Mouse (Mus musculus): ENCODE measurements at regions not wholly inside any gene's neighbourhood (a gene's known extent, or its start where the extent isn't known, plus 50 kb on each side); places are given as distances from the start of the nearest gene placed in this dataset.

DNA sequence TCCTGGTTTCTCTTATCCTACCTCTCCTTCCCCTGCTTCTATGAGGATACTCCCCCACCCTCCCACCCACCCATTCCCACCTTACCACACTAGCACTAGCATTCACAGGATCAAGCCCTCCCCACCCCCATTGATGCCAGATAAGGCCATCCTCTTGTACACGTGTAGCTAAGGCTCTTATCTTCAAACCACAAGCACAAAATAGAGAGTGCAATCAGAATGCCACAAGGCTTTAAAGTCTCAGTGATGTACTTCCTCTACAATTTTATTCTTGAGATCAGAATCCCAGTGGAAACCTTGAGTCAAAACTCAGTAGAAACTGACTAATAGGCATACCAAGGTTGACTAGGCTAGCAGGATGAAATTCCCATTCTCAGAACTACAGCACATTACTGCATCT, 348.4 kb downstream of the Speer2 start:
- Histone ChIP-seq H3K9ac (no peak overlapping the region), H3K4me1 (no peaks in the 10 kb centered on the region), H3K27ac (no peak overlapping the region), H3K36me3 (no peaks in the 10 kb centered on the region), H3K9me3 (replicated peaks) (no peaks in the 10 kb centered on the region), H3K4me2 (replicated peaks) (no peak overlapping the region), H3K4me3 (no peak overlapping the region), H3K27me3 (no peaks in the 10 kb centered on the region)
- 50% methylated on average over 1 of the region's 1 CpGs for WGBS
- ATAC-seq (ENCODE audit: low FRiP score), result no peak

- H3K4me3 ChIP-seq, result no peak overlapping the region
- H3K4me2 ChIP-seq (replicated peaks), result no peak overlapping the region
- H3K27ac ChIP-seq, result no peak overlapping the region
- WGBS, result 59% methylated on average over 4 of the region's 4 CpGs
- no peaks in the 10 kb centered on the region for H3K9me3 ChIP-seq (replicated peaks)
- H3K4me1 ChIP-seq, result no peaks in the 10 kb centered on the region
- H3K9ac ChIP-seq, result no peak overlapping the region
- no peaks in the 10 kb centered on the region for H3K36me3 ChIP-seq
- no peaks in the 10 kb centered on the region for H3K27me3 ChIP-seq
- ATAC-seq (ENCODE audit: low FRiP score), result no peak
These were observed 386.2 kb downstream of the Speer2 start for GRCm38 (mm10) chr16:69477317-69477716.

DNA sequence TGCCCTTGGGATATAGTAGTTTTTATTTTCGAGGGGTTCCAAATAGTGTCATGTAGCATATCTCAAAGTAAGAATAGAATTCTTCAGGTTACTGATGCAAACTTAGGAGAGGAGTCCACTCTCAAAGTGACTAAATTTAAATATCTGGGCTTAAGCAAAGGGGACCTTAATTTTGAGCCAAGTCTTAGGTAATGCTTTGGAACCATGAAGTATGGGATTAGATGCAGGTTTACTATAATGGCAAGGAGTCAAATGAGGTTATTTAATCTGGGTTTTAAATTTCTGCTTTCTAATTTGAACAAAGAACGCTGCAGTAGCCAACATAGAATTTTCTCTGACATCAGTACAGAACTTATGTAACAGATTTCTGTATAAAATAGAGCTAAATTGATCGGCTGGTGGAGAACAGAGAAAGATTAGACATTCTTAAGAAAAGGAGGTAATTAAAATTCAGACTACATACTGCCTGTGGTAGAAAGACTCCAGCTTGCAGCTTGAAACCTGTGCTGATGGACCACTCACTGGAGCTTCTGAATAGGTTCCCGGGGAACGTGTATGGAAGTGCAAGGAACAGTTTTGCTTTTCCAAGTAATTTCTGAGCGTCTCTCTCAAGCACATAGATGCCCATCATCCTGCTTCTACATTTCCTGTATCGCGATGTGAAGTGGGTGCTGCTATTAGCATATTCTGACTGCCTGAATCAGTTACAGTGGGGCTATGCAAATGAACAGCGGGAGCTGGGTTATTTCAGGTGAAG, 394.3 kb downstream of the Speer2 start:
- Histone ChIP-seq H3K4me1 (0 out of 2 replicates have a peak, but pooled peaks cover 2% of the 10 kb centered on the region), H3K4me2 (replicated peaks) (peak overlapping the region; percentile 43), H3K27ac (no peak overlapping the region), H3K4me3 (peak overlapping the region; percentile 10), H3K9ac (no peak overlapping the region), H3K36me3 (no peaks in the 10 kb centered on the region), H3K27me3 (no peaks in the 10 kb centered on the region), H3K9me3 (replicated peaks) (no peaks in the 10 kb centered on the region)
- ATAC-seq (ENCODE audit: low FRiP score), result 0 out of 2 replicates have a peak, but pooled peaks have one; percentile 38
- 40% methylated on average over 9 of the region's 9 CpGs for WGBS

DNA sequence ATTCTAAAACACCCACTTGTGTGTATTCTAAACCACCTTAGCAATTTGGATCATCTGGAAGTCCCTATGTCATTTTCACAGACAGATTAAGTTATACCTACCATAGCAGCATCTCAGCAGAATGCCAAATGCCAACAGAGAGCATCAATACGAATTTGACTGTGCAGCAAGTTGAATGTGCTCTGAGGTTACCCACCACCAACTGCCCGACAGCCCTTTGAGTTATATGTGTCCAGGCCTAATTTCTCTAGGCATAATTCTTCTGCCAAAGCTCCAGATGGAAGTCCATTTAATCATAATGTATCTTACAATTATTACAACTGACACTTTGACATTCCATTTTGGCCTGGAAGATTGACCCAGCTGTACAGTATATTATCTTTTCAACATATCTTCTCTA, 404.4 kb downstream of the Speer2 start:
- Histone ChIP-seq H3K36me3 (no peaks in the 10 kb centered on the region), H3K9me3 (replicated peaks) (no peaks in the 10 kb centered on the region), H3K4me3 (no peak overlapping the region), H3K27me3 (no peaks in the 10 kb centered on the region), H3K9ac (no peak overlapping the region), H3K27ac (no peak overlapping the region), H3K4me2 (replicated peaks) (no peak overlapping the region), H3K4me1 (no peaks in the 10 kb centered on the region)
- 86% methylated on average over 2 of the region's 2 CpGs for WGBS
- no peak for ATAC-seq (ENCODE audit: low FRiP score)

DNA sequence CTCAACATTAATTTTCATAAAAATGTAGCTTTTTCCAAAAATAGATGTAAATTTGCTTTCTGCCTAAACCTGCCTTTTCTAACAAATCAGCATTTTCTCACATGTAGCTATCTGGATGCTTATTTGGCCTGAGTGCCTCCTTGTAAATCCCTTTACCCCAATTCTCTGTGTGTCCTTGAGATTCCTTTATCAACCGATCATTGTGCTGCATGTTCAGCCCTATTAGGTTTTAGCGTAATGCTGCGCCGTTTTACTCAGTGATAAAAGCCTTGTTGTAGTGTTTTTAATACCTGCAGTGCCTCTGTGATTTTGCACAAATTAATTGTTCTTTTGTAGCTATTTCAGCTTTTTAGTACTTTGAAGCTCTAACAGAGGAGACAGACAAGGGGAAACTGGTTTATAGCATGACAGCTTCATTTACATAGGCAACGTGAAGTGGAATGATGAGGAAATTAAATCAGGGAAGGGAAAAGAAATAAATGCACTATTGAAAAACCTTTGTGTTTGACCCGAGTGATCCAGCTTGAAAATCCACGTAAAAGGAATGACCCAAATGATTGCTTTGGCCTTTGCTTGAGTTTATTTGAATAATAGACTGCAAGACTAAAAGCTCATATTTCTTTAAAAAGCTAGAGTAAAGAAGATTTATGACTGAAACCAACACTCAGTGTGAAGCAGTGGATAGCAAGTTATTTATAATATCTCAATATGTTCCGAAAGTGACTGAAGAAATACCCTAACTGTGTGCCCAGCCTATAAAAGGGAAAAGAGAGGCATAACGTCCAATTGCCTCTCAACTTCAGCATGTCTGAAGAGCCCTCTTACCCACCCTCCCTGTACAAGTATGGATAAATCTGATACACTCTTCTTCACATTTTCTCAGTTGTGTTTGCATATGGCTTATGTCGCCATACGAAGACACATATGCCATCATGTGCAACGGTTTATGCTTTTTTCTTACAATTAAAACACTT, 438.6 kb downstream of the Speer2 start:
- H3K4me1 ChIP-seq, result no peaks in the 10 kb centered on the region
- no peak overlapping the region for H3K4me2 ChIP-seq (replicated peaks)
- H3K9ac ChIP-seq, result no peak overlapping the region
- no peaks in the 10 kb centered on the region for H3K36me3 ChIP-seq
- no peaks in the 10 kb centered on the region for H3K27me3 ChIP-seq
- WGBS, result 73% methylated on average over 12 of the region's 12 CpGs
- no peaks in the 10 kb centered on the region for H3K9me3 ChIP-seq (replicated peaks)
- H3K4me3 ChIP-seq, result no peak overlapping the region
- no peak for ATAC-seq (ENCODE audit: low FRiP score)
- H3K27ac ChIP-seq, result no peak overlapping the region
